Mouse (Mus musculus): Measurements from ENCODE around the gene Vmn1r118.
"Not testable (repeated sequence)": the region's sequence is repeated elsewhere in the genome, so short reads cannot be mapped to it uniquely, and the experiment has no call there.

Vmn1r118 gene

GRCm38 (mm10) chr7:20912247-20912646, at the start of gene Vmn1r118:
Gene Vmn1r118, minus strand, starts transcription at chr7:20912347.
- DNase-seq (ENCODE audit: low read depth): not testable (repeated sequence)

- DNase-seq (ENCODE audit: low read depth): not testable (repeated sequence)
These were observed 28.1 kb downstream of the Vmn1r118 start, which contains the start of gene Vmn1r117 for GRCm38 (mm10) chr7:20884021-20884420. Gene Vmn1r117, minus strand, starts transcription at chr7:20884121.

GRCm38 (mm10) chr7:20871956-20872355, 40.2 kb downstream of the Vmn1r118 start, which contains the start of gene Vmn1r116:
Gene Vmn1r116, plus strand, starts transcription at chr7:20872256.
- DNase-seq (ENCODE audit: low read depth): not testable (repeated sequence)
